Mouse (Mus musculus): ENCODE data around the gene E330009J07Rik. TPM values are rescaled to one million over a fixed set of nuclear protein-coding genes. Genes with fewer than 3 reads are reported as not detected.

E330009J07Rik gene
- total RNA-seq (2022): 10 to 100 TPM; 52.2 to 62.2 (median 57.3) TPM

DNA sequence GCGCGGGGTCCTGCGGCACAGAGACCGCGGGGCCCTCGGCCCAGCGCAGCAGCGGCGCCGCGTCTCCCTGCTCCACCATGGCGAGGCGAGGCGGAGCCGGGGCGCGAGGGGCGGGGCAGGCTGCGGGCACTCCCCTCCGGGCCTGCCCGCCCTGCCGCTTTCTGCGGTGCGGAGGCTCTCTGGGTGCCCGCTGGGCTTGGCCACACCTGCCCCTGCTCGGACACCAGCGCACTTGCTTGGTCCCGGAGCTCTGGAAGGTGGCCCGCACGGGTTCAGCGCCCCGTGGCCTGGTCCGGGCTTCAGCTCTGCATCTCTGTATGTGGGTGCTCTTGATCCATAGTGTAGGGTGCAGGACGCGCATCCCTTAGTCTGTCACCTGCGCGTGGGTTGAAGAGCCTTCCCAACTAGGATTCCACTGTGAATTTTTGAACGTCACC is at the start of gene E330009J07Rik:
Gene E330009J07Rik, minus strand, starts transcription at position 89 of the 437 bp plus-strand sequence.
- DNase-seq (ENCODE audit: low spot score in 2 of 2): peak; percentile 76 to 77

DNA sequence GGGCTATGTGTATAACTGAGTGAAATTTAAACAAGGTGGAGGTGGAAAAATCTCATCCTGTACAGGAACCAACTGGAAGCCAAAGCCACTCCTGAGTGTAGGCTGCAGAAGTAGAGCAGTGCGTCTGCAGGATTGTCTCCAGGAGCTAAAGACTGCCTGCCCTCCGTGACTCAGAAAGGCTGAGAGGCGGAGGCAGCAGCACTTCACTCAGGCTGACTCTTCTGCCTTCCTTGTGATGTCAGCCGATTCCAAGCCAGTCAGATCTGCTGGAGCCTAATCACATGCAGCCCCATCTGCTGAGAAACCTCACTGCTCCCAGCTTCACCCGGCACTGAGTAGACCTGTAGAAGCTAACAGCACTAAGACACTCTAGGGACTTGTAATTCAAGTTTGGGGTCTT is 46.4 kb upstream of the E330009J07Rik start:
- peak in 1 of 2 experiments; percentile 8 for DNase-seq (ENCODE audit: low spot score in 2 of 2)

- no peak for DNase-seq (ENCODE audit: low spot score in 2 of 2)
Measured at GRCm38 (mm10) chr6:40479705-40480104, 43.8 kb upstream of the E330009J07Rik start.

DNA sequence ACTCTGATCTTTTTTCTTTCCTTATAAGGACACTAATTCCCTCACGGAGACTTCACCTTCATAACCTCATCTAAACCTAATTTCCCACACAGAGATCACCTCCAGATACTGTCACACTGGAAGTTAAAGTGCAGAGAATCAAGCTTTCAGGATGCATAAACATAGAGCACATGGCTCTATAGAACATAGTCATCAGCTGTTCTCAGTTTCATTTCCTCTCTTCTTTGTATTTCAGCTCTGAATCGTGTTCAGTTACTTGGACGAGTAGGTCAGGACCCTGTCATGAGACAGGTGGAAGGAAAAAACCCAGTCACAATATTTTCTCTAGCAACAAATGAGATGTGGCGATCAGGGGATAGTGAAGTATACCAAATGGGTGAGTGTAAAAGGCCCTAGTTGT is 40.2 kb upstream of the E330009J07Rik start:
- DNase-seq (ENCODE audit: low spot score in 2 of 2): no peak

- no peak for DNase-seq (ENCODE audit: low spot score in 2 of 2)
Measured at GRCm38 (mm10) chr6:40471720-40472010, 35.7 kb upstream of the E330009J07Rik start.

DNA sequence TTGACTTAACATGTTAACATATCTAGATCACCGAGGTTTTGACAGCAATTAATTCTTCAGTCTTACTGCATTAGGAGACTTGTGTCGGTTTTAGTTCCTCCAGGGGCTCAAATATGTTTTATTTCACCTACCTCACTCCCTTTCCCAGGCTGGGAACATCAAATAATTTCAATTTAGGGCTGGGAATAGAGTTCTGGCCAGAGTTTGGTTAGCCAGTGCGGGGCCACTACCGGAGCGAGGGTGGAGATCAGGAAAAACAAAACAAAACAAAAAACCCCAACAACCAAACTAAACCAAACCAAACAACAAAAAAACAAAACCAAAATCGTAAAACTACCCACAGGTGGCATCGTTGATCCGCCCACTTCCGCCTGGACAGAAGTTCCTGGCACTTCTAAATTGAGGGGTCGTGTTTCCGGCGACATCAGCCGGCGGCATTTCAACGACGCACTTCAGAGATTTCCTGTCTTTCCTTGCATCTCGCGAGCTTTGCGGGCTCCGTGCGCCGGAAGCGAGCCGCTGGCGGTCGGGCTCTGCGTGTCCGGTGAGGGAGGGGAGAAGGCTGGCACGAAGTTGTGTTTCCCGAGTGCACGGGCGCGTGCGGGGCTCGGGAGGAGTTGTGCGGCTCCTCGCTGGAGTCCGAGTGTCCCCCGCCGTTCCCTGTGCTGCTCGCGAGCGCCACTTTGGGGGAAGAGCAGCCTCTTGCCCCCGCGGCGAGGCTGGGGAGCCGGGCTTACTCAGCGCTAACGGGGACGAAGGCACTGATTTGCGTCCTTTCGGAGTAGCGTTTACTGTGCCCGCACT is 35.2 kb upstream of the E330009J07Rik start, which contains the start of gene Ssbp1:
Gene Ssbp1, plus strand, starts transcription at position 437 of the 804 bp plus-strand sequence.
- peak; percentile 82 to 85 for DNase-seq (ENCODE audit: low spot score in 2 of 2)

GRCm38 (mm10) chr6:40465710-40466109 is 29.8 kb upstream of the E330009J07Rik start:
- DNase-seq (ENCODE audit: low spot score in 2 of 2): no peak

DNA sequence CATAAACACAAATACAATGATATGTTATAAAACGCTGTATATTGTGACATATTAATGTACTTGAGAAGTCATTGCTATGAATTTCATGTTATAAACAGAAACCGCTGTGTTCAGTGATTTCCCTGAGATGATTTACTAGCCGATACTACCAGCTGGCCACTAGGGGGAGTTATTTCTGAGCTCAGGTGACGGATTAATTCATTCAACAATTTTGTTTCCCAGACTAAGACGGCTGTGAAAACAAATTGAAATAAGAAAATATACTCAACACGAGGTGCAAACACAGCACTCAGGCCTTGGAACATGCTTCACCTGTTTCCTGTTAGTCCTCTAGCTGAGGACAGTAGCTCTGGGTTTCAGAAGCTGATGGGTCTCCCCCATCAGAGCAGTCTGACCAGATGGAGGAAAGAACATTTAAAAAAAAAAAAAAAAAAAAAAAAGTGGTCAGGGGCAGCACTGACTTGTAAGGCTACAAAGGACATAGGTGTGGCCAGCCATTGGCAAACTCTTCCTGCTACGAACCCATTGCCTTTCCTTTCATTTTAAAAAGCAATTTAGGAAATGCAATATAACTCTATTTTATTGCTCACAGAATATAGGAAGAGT is 18.6 kb upstream of the E330009J07Rik start:
- no peak for DNase-seq (ENCODE audit: low spot score in 2 of 2)

DNA sequence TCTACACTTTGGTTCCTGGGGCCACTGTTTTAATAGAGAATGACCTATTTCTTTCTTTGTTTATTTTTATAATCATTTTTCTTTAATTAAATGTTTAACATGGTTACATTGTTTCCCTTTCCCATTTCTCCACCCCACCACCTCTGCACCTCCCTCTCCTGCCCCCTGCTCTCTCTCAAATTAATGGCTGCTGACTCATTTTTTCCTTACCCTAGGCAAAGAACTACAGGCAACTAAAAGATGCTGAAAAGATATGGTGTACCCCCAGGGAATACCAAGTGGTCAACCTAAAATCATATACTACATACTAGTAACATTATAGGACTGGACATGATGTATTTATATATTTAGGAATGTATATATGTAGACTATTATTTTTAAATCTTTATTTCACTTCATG is 12.7 kb upstream of the E330009J07Rik start:
- no peak for DNase-seq (ENCODE audit: low spot score in 2 of 2)

- no peak for DNase-seq (ENCODE audit: low spot score in 2 of 2)
Measured at GRCm38 (mm10) chr6:40443281-40443928, 7.5 kb upstream of the E330009J07Rik start.

DNA sequence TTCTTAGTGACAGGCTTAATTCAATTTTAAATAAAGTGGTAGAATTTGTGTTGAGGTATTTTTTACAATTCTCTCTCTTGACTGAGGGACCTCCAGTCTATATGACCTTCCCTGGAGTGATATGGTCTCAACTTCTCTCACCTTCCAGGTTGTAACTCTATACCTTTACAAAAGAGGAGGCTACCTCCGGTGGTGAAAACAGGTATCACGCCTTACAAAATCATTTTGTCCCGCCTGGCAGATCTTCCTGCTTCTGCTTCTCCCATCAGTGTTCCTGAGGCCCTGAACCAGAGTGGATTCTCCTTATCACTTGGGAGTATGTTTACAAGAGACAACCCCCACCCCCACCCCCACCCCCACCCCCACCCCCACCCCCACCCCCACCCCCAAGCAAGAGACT is 5.8 kb upstream of the E330009J07Rik start:
- no peak for DNase-seq (ENCODE audit: low spot score in 2 of 2)

GRCm38 (mm10) chr6:40441276-40441675 is 5.3 kb upstream of the E330009J07Rik start:
- no peak for DNase-seq (ENCODE audit: low spot score in 2 of 2)

DNA sequence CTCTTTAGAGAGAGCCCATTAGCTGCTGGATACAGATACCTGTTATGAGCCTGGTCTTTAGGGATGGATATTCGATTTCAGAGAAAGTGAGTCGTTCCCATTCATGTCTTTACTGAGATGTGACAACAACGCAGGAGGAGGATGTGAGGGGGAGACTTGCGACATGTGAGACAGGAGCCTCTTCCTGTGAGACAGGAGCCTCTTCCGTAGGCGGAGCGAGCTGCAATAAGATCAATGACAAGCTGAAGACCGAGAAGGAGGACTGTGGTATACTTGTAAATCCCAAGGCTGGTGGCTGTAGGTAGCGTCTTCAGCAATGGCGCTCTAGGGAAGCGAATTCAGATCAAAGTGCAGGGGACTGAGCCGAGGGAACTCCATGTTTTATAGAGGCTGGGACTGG is 3.8 kb upstream of the E330009J07Rik start:
- DNase-seq (ENCODE audit: low spot score in 2 of 2): no peak

DNA sequence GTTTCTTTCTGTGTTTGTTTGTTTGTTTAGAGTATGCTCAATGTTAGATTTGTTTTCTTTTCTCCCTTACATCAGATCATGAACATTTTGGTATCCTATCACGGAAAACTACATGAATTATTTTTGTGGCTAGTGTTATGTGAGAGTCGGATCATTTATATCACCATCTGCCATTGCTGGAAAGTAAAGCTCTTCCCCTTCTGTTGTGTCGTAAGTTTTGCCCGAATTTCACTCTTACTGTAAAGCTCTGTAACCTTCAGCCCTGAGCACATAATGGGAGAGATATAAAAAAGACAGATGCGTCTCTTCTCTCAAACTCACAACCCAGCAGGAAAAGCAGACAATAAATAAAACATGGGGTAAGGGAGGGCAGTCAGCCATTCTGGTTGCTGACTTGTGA is 3.0 kb upstream of the E330009J07Rik start, which contains the start of gene Wee2:
Gene Wee2, plus strand, starts transcription at position 153 of the 400 bp plus-strand sequence.
- no peak for DNase-seq (ENCODE audit: low spot score in 2 of 2)

DNA sequence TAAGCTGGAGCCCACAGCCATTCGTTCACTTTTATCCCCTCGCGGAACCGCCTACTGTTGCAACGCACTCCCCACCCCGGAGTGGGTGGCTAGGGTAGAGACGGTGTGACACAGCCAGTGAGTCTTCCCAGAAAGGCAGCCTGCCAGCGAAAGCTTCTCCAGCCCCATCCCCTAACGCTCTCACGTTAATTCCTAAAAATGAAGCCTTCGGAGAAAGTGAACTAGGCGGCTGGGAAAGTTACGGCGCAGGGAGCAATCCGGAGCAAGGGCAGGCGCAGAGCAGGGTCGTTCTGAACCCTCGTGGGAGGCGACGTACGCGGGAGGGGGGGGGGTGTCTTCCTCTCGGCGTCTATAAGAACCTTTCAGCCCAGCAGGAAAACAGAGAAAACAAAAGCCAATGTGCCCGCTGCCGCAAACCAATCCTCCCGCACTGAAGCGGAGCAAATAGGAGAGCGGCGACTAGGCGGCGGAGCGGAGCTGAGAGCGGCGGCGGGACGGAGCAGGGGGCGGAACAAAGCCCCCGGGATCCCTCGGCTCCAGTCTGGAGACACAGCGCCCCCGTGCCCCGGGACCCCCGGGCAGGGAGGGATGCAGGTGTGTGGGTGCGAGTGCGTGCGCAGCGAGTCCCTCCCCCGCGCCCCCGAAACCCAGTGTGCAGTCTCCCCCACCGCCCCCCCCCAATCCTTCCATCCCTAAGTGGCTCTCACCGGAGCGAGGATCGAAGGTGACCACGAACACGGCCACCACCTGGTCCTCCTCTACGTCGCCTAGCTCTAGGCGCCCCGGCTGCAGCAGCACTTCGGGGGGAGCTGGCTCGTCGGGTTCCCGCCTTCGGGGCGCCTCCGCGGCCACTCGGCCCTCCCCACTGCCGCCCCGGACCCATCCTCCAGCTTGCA is 536 bp downstream of the E330009J07Rik start:
- peak; percentile 65 to 79 for DNase-seq (ENCODE audit: low spot score in 2 of 2)

DNA sequence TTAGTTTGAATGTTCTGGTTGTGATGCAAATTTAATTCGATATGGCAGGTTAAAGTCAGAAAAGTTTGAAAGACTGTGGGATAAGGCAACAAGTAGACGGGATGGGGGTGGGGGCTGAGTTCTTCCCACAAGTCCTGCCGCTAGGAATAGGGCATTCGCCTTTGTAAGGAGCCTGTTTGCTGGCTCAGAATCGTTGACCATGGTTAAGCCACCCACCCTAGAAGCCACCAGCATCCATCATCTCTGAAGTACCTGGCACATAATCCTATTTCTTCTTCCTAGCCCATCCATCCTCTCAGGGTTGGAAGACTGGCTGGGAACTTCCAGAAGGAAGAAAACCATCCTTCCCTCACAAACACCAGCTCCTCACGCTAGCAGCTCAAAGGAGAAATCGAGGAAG is 1.2 kb downstream of the E330009J07Rik start:
- no peak for DNase-seq (ENCODE audit: low spot score in 2 of 2)

GRCm38 (mm10) chr6:40432346-40433275 is 3.3 kb downstream of the E330009J07Rik start:
- peak in 1 of 2 experiments; percentile 83 for DNase-seq (ENCODE audit: low spot score in 2 of 2)

GRCm38 (mm10) chr6:40431812-40432211 is 4.1 kb downstream of the E330009J07Rik start:
- DNase-seq (ENCODE audit: low spot score in 2 of 2): no peak

- DNase-seq (ENCODE audit: low spot score in 2 of 2): no peak
Measured at GRCm38 (mm10) chr6:40431356-40431755, 4.6 kb downstream of the E330009J07Rik start.

DNA sequence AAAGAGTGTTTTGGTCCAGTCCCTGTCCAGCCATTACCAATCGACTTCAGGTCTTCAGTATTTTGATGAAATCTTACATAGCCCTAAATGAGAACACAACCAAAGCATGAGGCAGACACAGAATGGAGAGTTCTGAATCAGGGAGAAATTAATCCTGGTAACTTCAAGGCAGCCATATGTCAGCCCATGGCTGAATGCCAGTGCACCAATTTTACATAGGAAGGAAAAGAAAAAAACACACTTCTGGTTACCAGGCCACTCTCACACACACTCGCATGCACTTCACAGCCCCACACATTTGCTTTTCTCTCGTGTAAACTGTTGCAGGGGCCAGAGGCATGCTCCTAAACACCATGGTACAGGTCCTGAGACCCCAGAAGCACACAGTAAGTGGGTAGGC is 5.1 kb downstream of the E330009J07Rik start:
- DNase-seq (ENCODE audit: low spot score in 2 of 2): no peak

Measured in left cerebral cortex, adult 8-10 months (tissue).